Mouse (Mus musculus) heart, embryonic 10.5 days (tissue): ENCODE results near the gene D17Wsu92e. TPM values are rescaled to one million over a fixed set of nuclear protein-coding genes. Genes with fewer than 3 reads are reported as not detected.

Experiments used
- DNase-seq: peaks from one replicate; pipeline ENCODE4 v3.0.0-alpha.2; 2017; ENCODE audit warnings: low spot score
- H3K27ac ChIP-seq: fragments of 300-500 bp; sonication (generic); 2 replicates; pipeline ENCODE4 v1.5.1; 2016; ENCODE audit warnings: mild to moderate bottlenecking
- H3K27me3 ChIP-seq: fragments of 300-500 bp; sonication (generic); 2 replicates; pipeline ENCODE4 v1.6.1; 2016; ENCODE audit warnings: mild to moderate bottlenecking; ENCODE audit not compliant: poor library complexity, insufficient read depth, severe bottlenecking
- H3K36me3 ChIP-seq: fragments of 300-500 bp; sonication (generic); 2 replicates; pipeline ENCODE4 v1.6.1; 2016; ENCODE audit warnings: mild to moderate bottlenecking, moderate library complexity
- H3K4me1 ChIP-seq: fragments of 300-500 bp; sonication (generic); 2 replicates; pipeline ENCODE4 v1.6.1; 2016; ENCODE audit warnings: mild to moderate bottlenecking
- H3K4me3 ChIP-seq: fragments of 300-500 bp; sonication (generic); 2 replicates; pipeline ENCODE4 v1.5.1; 2016; ENCODE audit warnings: mild to moderate bottlenecking, moderate library complexity
- H3K9me3 ChIP-seq: fragments of 300-500 bp; sonication (generic); 2 replicates; pipeline ENCODE4 v1.6.1; 2016; ENCODE audit warnings: mild to moderate bottlenecking, moderate library complexity
- WGBS: fragments of 180-500 bp; shearing (Covaris S2); methylation state at CpG from one replicate; pipeline ENCODE4 v1.1.7; 2016; 5-methylcytosine and 5-hydroxymethylcytosine counted together
- polyA plus RNA-seq: library from polyadenylated mRNA; unstranded; fragments of >200 nt; fragmentation: Nextera tagmentation; extraction: Ambion mirVana; gene quantifications from 2 replicates; pipeline ENCODE4 v1.2.1, GENCODE M21; 2016

Gene D17Wsu92e
- polyA plus RNA-seq, 1 experiment from 2014 or later, result 17.2 TPM

- H3K9me3 ChIP-seq, result no peaks in the 10 kb centered on the region
- DNase-seq, result no peak
- H3K27me3 ChIP-seq, result no peaks in the 10 kb centered on the region
- WGBS, result 76% methylated on average over 4 of the region's 4 CpGs
- H3K4me1 ChIP-seq, result peaks cover 27% of the 10 kb centered on the region
- H3K4me3 ChIP-seq, result no peak overlapping the region
- peaks cover 15% of the 10 kb centered on the region for H3K36me3 ChIP-seq
- H3K27ac ChIP-seq, result no peak overlapping the region
Observed at GRCm38 (mm10) chr17:27792516-27792915, 27.9 kb downstream of the D17Wsu92e start.

DNA sequence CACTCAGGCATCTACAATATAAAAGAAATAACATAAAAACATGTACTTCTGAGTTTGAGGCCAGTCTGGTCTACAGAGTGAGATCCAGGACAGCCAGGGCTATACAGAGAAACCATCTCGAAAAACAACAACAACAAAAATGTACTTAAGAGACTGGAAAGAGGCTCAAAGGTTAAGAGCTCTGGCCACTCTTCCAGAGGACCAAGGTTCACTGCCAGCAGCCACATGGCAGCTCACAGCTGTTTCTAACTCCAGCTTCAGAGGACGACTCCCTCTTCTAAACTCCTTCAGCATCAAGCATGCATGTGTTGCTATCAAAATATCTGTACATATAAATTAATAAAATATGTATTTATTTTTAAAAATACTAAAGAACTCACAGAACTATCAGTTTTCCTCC lies 28.9 kb downstream of the D17Wsu92e start:
- Histone ChIP-seq H3K9me3 (no peaks in the 10 kb centered on the region), H3K36me3 (peaks cover 15% of the 10 kb centered on the region), H3K27me3 (no peaks in the 10 kb centered on the region), H3K4me1 (peaks cover 17% of the 10 kb centered on the region), H3K27ac (no peak overlapping the region), H3K4me3 (no peak overlapping the region)
- no peak for DNase-seq
- 84% methylated on average over 2 of the region's 2 CpGs for WGBS

GRCm38 (mm10) chr17:27790976-27791375 lies 29.5 kb downstream of the D17Wsu92e start:
- no peaks in the 10 kb centered on the region for H3K9me3 ChIP-seq
- H3K4me3 ChIP-seq, result no peak overlapping the region
- peaks cover 11% of the 10 kb centered on the region for H3K4me1 ChIP-seq
- 87% methylated on average over 2 of the region's 2 CpGs for WGBS
- H3K36me3 ChIP-seq, result peaks cover 17% of the 10 kb centered on the region
- no peak for DNase-seq
- no peak overlapping the region for H3K27ac ChIP-seq
- no peaks in the 10 kb centered on the region for H3K27me3 ChIP-seq

DNA sequence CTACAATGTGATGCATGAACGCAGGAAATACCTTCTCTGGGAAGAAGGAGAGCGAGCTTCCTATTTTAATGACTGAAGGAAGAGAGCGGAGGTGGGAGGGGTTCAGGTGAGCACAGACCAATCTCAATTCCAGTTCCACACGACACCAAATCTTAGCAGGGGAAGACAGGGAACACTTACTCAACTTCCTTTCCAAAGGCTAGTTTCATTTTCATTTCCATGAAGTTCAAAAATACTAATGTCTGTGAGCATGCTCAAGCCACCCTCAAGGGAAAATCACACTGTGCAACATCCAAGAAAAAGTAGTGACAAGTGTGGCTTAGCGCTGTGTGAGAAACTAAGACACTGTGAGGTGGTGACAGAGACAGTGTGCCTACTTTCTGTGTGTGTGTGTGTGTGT lies 30.4 kb downstream of the D17Wsu92e start:
- WGBS, result 88% methylated on average over 5 of the region's 5 CpGs
- no peak overlapping the region for H3K27ac ChIP-seq
- H3K4me1 ChIP-seq, result peaks cover 10% of the 10 kb centered on the region; the same call in 1 of the 2 replicates
- H3K4me3 ChIP-seq, result no peak overlapping the region
- no peaks in the 10 kb centered on the region for H3K27me3 ChIP-seq
- H3K9me3 ChIP-seq, result no peaks in the 10 kb centered on the region
- no peak for DNase-seq
- H3K36me3 ChIP-seq, result peaks cover 25% of the 10 kb centered on the region

GRCm38 (mm10) chr17:27788456-27789172 lies 31.8 kb downstream of the D17Wsu92e start:
- peaks cover 10% of the 10 kb centered on the region; the same call in 1 of the 2 replicates for H3K4me1 ChIP-seq
- peaks cover 39% of the 10 kb centered on the region for H3K36me3 ChIP-seq
- no peak overlapping the region for H3K4me3 ChIP-seq
- no peaks in the 10 kb centered on the region for H3K27me3 ChIP-seq
- no peak overlapping the region for H3K27ac ChIP-seq
- 88% methylated on average over 6 of the region's 6 CpGs for WGBS
- no peaks in the 10 kb centered on the region for H3K9me3 ChIP-seq
- no peak for DNase-seq

GRCm38 (mm10) chr17:27783567-27783966 lies 36.9 kb downstream of the D17Wsu92e start:
- Histone ChIP-seq H3K27ac (no peak overlapping the region), H3K4me1 (peaks cover 8% of the 10 kb centered on the region), H3K27me3 (no peaks in the 10 kb centered on the region), H3K36me3 (peaks cover 34% of the 10 kb centered on the region), H3K9me3 (no peaks in the 10 kb centered on the region), H3K4me3 (no peak overlapping the region)
- WGBS, result 83% methylated on average over 4 of the region's 4 CpGs
- DNase-seq, result no peak

GRCm38 (mm10) chr17:27781059-27781687 lies 39.3 kb downstream of the D17Wsu92e start:
- peaks cover 35% of the 10 kb centered on the region for H3K36me3 ChIP-seq
- no peak overlapping the region for H3K4me3 ChIP-seq
- no peaks in the 10 kb centered on the region for H3K27me3 ChIP-seq
- 74% methylated on average over 5 of the region's 5 CpGs for WGBS
- no peak for DNase-seq
- peaks cover 15% of the 10 kb centered on the region for H3K4me1 ChIP-seq
- H3K9me3 ChIP-seq, result no peaks in the 10 kb centered on the region
- no peak overlapping the region for H3K27ac ChIP-seq

GRCm38 (mm10) chr17:27779755-27780154 lies 40.7 kb downstream of the D17Wsu92e start:
- Histone ChIP-seq H3K9me3 (no peaks in the 10 kb centered on the region), H3K27ac (no peak overlapping the region), H3K27me3 (no peaks in the 10 kb centered on the region), H3K4me3 (no peak overlapping the region), H3K36me3 (peaks cover 26% of the 10 kb centered on the region), H3K4me1 (peaks cover 15% of the 10 kb centered on the region)
- DNase-seq, result no peak
- WGBS, result 59% methylated on average over 3 of the region's 3 CpGs

DNA sequence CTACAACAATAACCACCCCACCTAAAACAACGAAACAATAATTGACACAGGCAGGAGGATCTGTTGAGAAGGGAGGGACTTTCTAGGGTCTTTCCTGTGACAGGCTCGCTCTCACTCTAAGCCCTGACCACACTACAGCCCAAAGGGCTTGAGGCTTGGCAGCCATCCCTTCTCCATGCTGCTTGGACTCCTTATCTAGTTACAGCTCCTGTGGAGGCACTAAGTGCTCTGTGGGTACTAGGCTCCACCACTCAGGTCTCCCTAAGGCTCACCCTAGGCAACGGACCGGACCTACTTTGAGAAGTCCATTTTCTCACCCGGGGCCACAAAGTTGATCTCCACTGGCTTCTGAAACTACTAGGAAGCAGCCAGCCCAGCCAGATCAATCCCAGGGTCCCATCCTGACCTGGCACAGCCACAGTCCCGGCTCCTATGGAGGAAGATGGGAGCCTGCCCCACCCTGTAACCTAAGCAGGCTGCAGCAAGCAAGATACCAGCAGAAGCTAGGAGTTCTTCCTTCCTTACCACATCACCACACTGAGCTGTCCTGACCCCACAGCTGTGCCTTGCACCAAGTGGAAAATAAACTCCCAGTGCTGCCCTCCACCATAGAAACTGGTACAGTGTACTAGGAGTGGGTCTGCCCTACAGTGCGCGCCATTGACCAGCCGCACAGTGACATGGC lies 41.6 kb downstream of the D17Wsu92e start:
- Histone ChIP-seq H3K4me1 (peaks cover 22% of the 10 kb centered on the region), H3K36me3 (peaks cover 22% of the 10 kb centered on the region), H3K27ac (no peak overlapping the region), H3K9me3 (no peaks in the 10 kb centered on the region), H3K27me3 (no peaks in the 10 kb centered on the region), H3K4me3 (no peak overlapping the region)
- no peak for DNase-seq
- 89% methylated on average over 9 of the region's 9 CpGs for WGBS

DNA sequence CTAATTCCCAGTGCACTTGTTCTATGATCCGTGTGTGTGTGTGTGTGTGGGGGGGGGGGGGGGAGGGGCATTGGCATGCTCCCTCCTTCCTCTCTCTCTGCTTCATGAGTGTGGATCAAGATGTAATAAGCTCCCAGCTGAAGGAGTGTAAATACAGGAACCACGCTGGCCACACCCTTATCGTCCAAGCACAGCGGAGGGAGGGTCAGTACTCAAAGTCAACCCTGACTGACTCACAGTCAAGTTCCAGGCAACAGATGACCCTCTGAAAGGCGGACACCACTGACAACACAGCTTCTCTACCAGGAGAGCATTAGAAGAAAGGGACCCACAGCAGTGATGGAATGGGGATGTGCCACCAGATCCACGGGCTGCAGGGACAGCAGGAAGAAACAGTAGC lies 42.6 kb downstream of the D17Wsu92e start:
- H3K27me3 ChIP-seq, result no peaks in the 10 kb centered on the region
- H3K4me3 ChIP-seq, result no peak overlapping the region
- no peaks in the 10 kb centered on the region for H3K9me3 ChIP-seq
- 74% methylated on average over 6 of the region's 6 CpGs for WGBS
- DNase-seq, result no peak
- H3K36me3 ChIP-seq, result peaks cover 22% of the 10 kb centered on the region
- H3K4me1 ChIP-seq, result peaks cover 30% of the 10 kb centered on the region
- no peak overlapping the region for H3K27ac ChIP-seq

GRCm38 (mm10) chr17:27774198-27774597 lies 46.2 kb downstream of the D17Wsu92e start:
- WGBS, result 86% methylated on average over 3 of the region's 3 CpGs
- Histone ChIP-seq H3K36me3 (peaks cover 22% of the 10 kb centered on the region), H3K4me1 (peaks cover 39% of the 10 kb centered on the region), H3K4me3 (no peak overlapping the region), H3K27ac (no peak overlapping the region), H3K27me3 (no peaks in the 10 kb centered on the region), H3K9me3 (no peaks in the 10 kb centered on the region)
- DNase-seq, result no peak

- Histone ChIP-seq H3K27ac (no peak overlapping the region), H3K4me1 (peaks cover 25% of the 10 kb centered on the region), H3K27me3 (no peaks in the 10 kb centered on the region), H3K36me3 (peaks cover 41% of the 10 kb centered on the region), H3K4me3 (no peak overlapping the region), H3K9me3 (no peaks in the 10 kb centered on the region)
- WGBS, result 76% methylated on average over 6 of the region's 6 CpGs
- DNase-seq, result no peak
Observed at GRCm38 (mm10) chr17:27771616-27772015, 48.8 kb downstream of the D17Wsu92e start.
